Mouse (Mus musculus) heart, embryonic 14.5 days (tissue): ENCODE results near the gene Baz2b. TPM values are rescaled to one million over a fixed set of nuclear protein-coding genes. Genes with fewer than 3 reads are reported as not detected.

Experiments used
- ATAC-seq: fragments of 200-750 bp; cut with Nextera tagmentation; 2 replicates; pipeline ENCODE4 v1.8.0; 2017; ENCODE audit warnings: low read depth, moderate TSS enrichment; ENCODE audit not compliant: insufficient number of reproducible peaks, insufficient read depth, low FRiP score
- H3K27ac ChIP-seq, 2 experiments: fragments of 200-500 bp in 1 of 2; fragments of 300-500 bp in 1 of 2; sonication (generic) in 1 of 2; replicated peaks in 1 of 2; 2 replicates each; pipeline ENCODE4 v1.5.1; 2012 to 2014; ENCODE audit warnings: low read depth in 2 of 2, low read length in 2 of 2, control low read depth in 1 of 2, mild to moderate bottlenecking in 1 of 2, mixed read lengths in 1 of 2; ENCODE audit not compliant: control insufficient read depth in 1 of 2, insufficient read depth in 1 of 2
- H3K27me3 ChIP-seq: fragments of 300-500 bp; sonication (generic); 2 replicates; pipeline ENCODE4 v1.6.1; 2014; ENCODE audit warnings: mild to moderate bottlenecking, low read length, control low read depth; ENCODE audit not compliant: control insufficient read depth, insufficient read depth
- H3K36me3 ChIP-seq: fragments of 300-500 bp; sonication (generic); 2 replicates; pipeline ENCODE4 v1.6.1; 2014; ENCODE audit warnings: mild to moderate bottlenecking, control low read depth, low read length, mixed read lengths; ENCODE audit not compliant: control insufficient read depth, insufficient read depth
- H3K4me1 ChIP-seq, 2 experiments: fragments of 200-500 bp in 1 of 2; fragments of 300-500 bp in 1 of 2; sonication (generic) in 1 of 2; 2 replicates each; pipeline ENCODE4 v1.6.1; 2012 to 2014; ENCODE audit warnings: low read length in 2 of 2, control low read depth in 1 of 2, mixed read lengths in 1 of 2; ENCODE audit not compliant: control insufficient read depth in 2 of 2, insufficient read depth in 2 of 2
- H3K4me2 ChIP-seq: fragments of 300-500 bp; sonication (generic); 2 replicates; pipeline ENCODE4 v1.6.1; 2014; ENCODE audit warnings: mild to moderate bottlenecking, low read length
- H3K4me3 ChIP-seq, 2 experiments: fragments of 200-500 bp in 1 of 2; fragments of 300-500 bp in 1 of 2; sonication (generic) in 1 of 2; 2 replicates each; pipeline ENCODE4 v1.5.1; 2012 to 2014; ENCODE audit warnings: low read length in 2 of 2, mild to moderate bottlenecking in 2 of 2, control low read depth in 1 of 2, low read depth in 1 of 2, moderate library complexity in 1 of 2; ENCODE audit not compliant: control insufficient read depth in 1 of 2, insufficient read depth in 1 of 2
- H3K9ac ChIP-seq: fragments of 300-500 bp; sonication (generic); 2 replicates; pipeline ENCODE4 v1.6.1; 2014; ENCODE audit warnings: mild to moderate bottlenecking, low read length
- H3K9me3 ChIP-seq: fragments of 300-500 bp; sonication (generic); 2 replicates; pipeline ENCODE4 v1.6.1; 2016; ENCODE audit warnings: low read length, control low read depth; ENCODE audit not compliant: control insufficient read depth
- WGBS: fragments of 180-500 bp; shearing (Covaris S2); extraction: QIAGEN DNeasy Blood & Tissue Kit; methylation state at CpG from one replicate; pipeline ENCODE4 v1.1.7; 2014; 5-methylcytosine and 5-hydroxymethylcytosine counted together
- polyA plus RNA-seq: library from polyadenylated mRNA; unstranded; fragments of >200 nt; fragmentation: Nextera tagmentation; extraction: Ambion mirVana; gene quantifications from 2 replicates; pipeline ENCODE4 v1.2.1, GENCODE M21; 2014

Gene Baz2b
- polyA plus RNA-seq, 1 experiment from 2014 or later: 54.5 TPM

DNA sequence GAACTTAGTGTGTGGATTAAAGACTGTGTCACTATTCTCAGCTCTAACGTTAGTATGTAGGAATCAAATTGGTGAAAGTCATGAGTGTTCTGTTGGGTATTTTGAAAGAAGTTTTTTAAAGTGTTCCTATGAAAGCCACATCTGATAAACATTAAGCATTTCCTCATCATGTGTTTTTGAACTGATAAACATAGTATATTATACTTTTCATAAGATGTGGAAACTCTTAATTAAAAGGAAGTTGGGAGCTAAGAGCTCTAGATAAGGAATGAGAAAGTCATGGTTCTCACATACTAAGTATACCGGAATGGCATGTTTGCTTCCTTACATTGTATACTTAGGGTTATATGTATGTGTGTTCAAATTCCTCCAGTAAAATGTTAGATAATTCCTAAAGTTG lies 20.7 kb upstream of the Baz2b start:
- Histone ChIP-seq H3K27me3 (no peaks in the 10 kb centered on the region), H3K36me3 (peaks cover 54% of the 10 kb centered on the region), H3K9me3 (no peaks in the 10 kb centered on the region), H3K4me3 (no peak overlapping the region), H3K9ac (no peak overlapping the region), H3K4me1 (peaks cover 0 to 7% of the 10 kb centered on the region in 2 experiments; a peak in 1 of 4 replicates), H3K27ac (no peak overlapping the region), H3K4me2 (no peak overlapping the region)
- WGBS: 81% methylated on average over 2 of the region's 2 CpGs
- ATAC-seq: no peak

DNA sequence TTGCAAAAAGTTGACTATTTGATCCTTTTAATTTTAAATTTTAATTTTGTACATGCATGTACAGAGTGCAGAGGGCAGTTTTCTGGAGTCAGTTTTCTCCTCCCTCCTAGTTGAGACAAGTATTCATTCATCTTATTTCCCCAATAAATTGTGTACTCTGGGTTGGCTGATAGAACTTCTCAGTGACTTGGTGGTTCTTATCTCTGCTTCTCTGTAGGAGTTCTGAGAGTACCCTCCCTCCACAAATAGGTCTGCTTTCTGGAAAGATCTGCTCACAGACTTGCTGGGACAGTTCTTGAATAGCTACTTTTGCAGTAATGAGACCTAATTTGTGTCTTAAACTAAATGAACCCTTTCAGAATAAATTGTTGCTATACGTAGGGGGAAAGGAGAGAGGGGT lies 18.8 kb upstream of the Baz2b start:
- no peaks in the 10 kb centered on the region for H3K9me3 ChIP-seq
- H3K27me3 ChIP-seq: no peaks in the 10 kb centered on the region
- H3K9ac ChIP-seq: no peak overlapping the region
- no peak for ATAC-seq
- peaks cover 36% of the 10 kb centered on the region for H3K36me3 ChIP-seq
- no peak overlapping the region for H3K27ac ChIP-seq
- 88% methylated on average over 1 of the region's 1 CpGs for WGBS
- H3K4me1 ChIP-seq: peaks cover 0 to 11% of the 10 kb centered on the region in 2 experiments; a peak in 1 of 4 replicates
- no peak overlapping the region for H3K4me3 ChIP-seq
- no peak overlapping the region for H3K4me2 ChIP-seq

DNA sequence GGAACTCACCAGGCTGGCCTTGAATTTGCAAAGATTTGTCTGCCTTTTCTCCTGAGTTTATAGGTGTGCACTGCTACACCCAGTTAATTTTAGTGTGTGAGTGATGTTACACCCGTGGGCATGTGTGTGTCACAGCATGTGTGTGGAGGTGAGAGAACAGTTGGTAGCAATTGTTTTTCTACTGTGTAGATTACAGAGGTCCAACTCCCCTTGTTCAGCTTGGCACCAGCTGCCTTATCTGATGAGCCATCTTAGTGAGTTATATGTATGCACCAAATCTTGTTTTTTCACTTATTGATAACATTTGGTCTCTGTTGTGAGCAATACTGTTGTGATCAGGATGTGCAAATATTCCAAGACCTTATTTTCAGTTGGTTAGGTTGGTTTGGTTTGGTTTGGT lies 13.8 kb upstream of the Baz2b start:
- H3K4me1 ChIP-seq: peaks cover 2 to 28% of the 10 kb centered on the region in 2 experiments

DNA sequence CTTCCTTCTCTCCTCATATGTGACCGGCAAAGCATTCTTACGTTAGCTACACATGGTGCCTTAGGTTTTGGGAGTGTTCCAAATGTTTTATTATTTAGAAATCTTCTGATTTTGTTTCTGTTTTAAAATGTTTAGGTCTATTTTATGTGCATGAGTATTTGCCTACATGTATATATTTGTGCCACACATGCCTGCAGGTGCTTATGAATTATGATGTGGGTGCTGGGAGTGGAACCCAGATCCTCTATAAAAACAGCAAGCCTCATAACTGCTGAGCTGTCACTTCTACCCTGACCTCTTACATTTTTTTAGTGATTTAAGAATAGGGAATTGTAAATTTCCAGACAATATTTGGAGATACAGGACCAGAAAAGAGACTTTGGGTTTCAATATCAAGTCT lies 12.3 kb upstream of the Baz2b start:
- peaks cover 6% of the 10 kb centered on the region; the same call in 1 of the 2 replicates for H3K36me3 ChIP-seq
- H3K9me3 ChIP-seq: no peaks in the 10 kb centered on the region
- no peak overlapping the region for H3K4me3 ChIP-seq
- H3K4me1 ChIP-seq: peaks cover 2 to 37% of the 10 kb centered on the region in 2 experiments
- H3K27ac ChIP-seq: no peak overlapping the region
- 82% methylated on average over 2 of the region's 2 CpGs for WGBS
- no peaks in the 10 kb centered on the region for H3K27me3 ChIP-seq
- H3K9ac ChIP-seq: no peak overlapping the region
- no peak overlapping the region for H3K4me2 ChIP-seq
- no peak for ATAC-seq

More for the DNA sequence above, 13.8 kb upstream of the Baz2b start:
- Histone ChIP-seq H3K27ac (no peak overlapping the region), H3K9me3 (no peaks in the 10 kb centered on the region), H3K4me2 (no peak overlapping the region), H3K36me3 (peaks cover 7% of the 10 kb centered on the region; the same call in 1 of the 2 replicates), H3K27me3 (no peaks in the 10 kb centered on the region), H3K4me3 (no peak overlapping the region), H3K9ac (no peak overlapping the region)
- 63% methylated on average over 1 of the region's 1 CpGs for WGBS
- no peak for ATAC-seq

DNA sequence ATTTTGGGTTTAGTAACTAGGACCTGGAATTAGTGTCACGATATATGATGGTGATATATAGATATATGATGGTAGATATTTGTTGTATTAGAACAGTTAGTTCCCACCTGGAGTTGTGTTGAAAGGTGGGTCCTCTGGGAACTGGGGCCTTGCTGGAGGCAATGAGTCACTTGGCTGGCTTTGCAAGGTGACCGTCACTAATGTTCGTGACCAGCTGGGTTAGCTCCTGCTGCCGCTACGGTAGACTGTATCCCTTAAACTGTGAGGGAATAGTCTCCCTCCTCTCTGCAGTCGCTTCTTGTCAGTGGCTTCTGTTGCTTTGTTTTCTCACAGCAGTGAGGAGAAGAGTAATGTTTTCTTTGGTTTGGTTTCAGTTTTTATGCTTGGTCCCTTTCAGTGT lies 11.6 kb upstream of the Baz2b start:
- Histone ChIP-seq H3K36me3 (peaks cover 8% of the 10 kb centered on the region; the same call in 1 of the 2 replicates), H3K4me1 (peaks cover 2 to 43% of the 10 kb centered on the region in 2 experiments), H3K9ac (no peak overlapping the region), H3K27me3 (no peaks in the 10 kb centered on the region), H3K4me3 (no peak overlapping the region), H3K9me3 (no peaks in the 10 kb centered on the region), H3K4me2 (peak overlapping the region; percentile 18; the same call in 1 of the 2 replicates), H3K27ac (peak overlapping the region in 1 of 2 experiments; percentile 3; a peak in 1 of 4 replicates)
- no peak for ATAC-seq
- 36% methylated on average over 6 of the region's 6 CpGs for WGBS

DNA sequence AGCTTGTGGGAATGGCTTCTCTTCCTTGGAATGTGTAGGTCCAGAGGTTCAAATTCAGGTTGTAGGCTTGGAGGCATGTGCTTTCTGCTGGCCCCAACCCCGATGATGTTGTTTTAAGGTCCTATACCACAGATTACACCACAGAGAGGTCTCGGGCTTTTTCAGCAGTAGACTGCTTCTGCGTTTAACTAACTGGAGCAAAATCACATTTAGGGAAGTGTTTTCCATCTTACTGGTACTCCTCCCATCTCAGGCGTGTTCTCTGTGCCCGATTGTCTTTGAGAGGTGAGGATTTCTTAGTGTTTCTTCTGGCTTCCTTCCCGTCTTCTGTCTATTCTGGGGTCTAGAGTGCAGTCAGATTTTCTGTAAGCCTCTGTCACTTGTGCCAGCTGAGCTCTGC lies 8.0 kb upstream of the Baz2b start:
- WGBS: 59% methylated on average over 6 of the region's 6 CpGs
- Histone ChIP-seq H3K27me3 (no peaks in the 10 kb centered on the region), H3K4me2 (no peak overlapping the region), H3K4me1 (peaks cover 2 to 56% of the 10 kb centered on the region in 2 experiments), H3K4me3 (no peak overlapping the region), H3K9me3 (no peaks in the 10 kb centered on the region), H3K27ac (no peak overlapping the region), H3K9ac (no peak overlapping the region), H3K36me3 (peaks cover 33% of the 10 kb centered on the region)
- ATAC-seq: no peak

DNA sequence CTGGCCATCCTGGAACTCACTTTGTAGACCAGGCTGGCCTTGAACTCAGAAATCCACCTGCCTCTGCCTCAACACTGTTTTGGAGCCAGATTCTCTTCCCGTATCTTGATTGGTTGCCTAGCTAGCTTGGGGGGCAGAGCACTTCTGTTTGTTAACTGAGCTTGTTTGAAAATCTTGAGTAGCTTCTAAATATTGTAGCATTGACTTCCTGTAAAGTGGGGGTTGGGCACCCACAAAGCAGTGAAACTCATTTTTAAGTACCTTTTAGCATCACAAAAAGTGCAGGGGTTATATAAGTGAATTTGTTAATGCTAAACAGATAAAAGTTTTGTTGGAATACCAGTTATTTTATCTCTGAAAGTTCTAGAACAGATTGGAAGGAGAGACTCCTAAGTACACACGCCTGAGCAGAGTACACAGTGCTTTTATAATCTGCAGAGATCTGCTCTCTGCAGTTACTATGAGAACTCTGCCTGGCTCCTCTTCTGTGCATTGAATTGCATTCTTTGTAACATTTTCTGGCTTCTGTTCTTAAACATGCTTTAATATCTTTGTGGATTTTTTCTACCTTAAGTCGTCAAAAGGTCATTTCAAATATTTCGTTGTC lies 7.0 kb upstream of the Baz2b start:
- no peaks in the 10 kb centered on the region for H3K27me3 ChIP-seq
- peaks cover 5 to 64% of the 10 kb centered on the region in 2 experiments for H3K4me1 ChIP-seq
- H3K9me3 ChIP-seq: no peaks in the 10 kb centered on the region
- no peak for ATAC-seq
- H3K9ac ChIP-seq: no peak overlapping the region
- no peak overlapping the region for H3K4me3 ChIP-seq
- no peak overlapping the region for H3K27ac ChIP-seq
- H3K4me2 ChIP-seq: no peak overlapping the region
- H3K36me3 ChIP-seq: peaks cover 34% of the 10 kb centered on the region
- 75% methylated on average over 4 of the region's 4 CpGs for WGBS

DNA sequence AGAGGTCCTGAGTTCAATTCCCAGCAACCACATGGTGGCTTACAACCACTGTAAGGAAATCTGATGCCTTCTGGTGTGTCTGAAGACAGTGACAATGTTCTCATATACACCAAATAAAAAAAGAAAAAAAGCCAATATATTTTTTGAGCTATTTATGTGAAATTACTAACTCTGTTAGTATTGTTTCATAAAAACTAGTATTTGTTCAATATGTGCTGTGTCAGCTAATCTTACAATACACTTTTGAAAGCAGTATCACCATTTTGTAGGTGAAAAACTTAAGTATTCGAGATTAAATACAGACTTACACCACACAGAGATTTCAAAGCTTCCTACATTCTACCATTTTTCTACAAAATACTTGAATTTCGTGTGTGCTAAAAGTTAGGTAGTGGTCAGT lies 5.0 kb upstream of the Baz2b start:
- peaks cover 35% of the 10 kb centered on the region for H3K36me3 ChIP-seq
- H3K27me3 ChIP-seq: no peaks in the 10 kb centered on the region
- no peak for ATAC-seq
- no peak overlapping the region for H3K9ac ChIP-seq
- H3K4me3 ChIP-seq: no peak overlapping the region
- H3K4me1 ChIP-seq: peaks cover 5 to 61% of the 10 kb centered on the region in 2 experiments
- 94% methylated on average over 2 of the region's 2 CpGs for WGBS
- H3K27ac ChIP-seq: no peak overlapping the region
- no peak overlapping the region for H3K4me2 ChIP-seq
- H3K9me3 ChIP-seq: no peaks in the 10 kb centered on the region
